Mouse (Mus musculus): Measurements from ENCODE around the gene Pbld2. TPM values are rescaled to one million over a fixed set of nuclear protein-coding genes. Genes with fewer than 3 reads are reported as not detected.

Pbld2 gene
- polyA plus RNA-seq, 1 experiment, result 0.11 TPM

GRCm38 (mm10) chr10:62987341-62987740 lies 36.8 kb upstream of the Pbld2 start:
- no peaks in the 10 kb centered on the region for H3K27me3 ChIP-seq (ENCODE audit: control insufficient read depth, insufficient read depth, insufficient read length)
- H3K79me2 ChIP-seq (ENCODE audit: control insufficient read depth, insufficient read depth), result peaks cover 1% of the 10 kb centered on the region
- H3K36me3 ChIP-seq (ENCODE audit: control insufficient read depth, insufficient read depth), result peaks cover 44% of the 10 kb centered on the region
- no peak overlapping the region for H3K4me3 ChIP-seq (ENCODE audit: insufficient read depth, poor library complexity, severe bottlenecking)
- H3ac ChIP-seq (ENCODE audit: control insufficient read depth, insufficient read length, low read depth), result no peak overlapping the region
- H3K79me3 ChIP-seq (ENCODE audit: low read depth), result peaks cover 2% of the 10 kb centered on the region
- TF ChIP-seq USF1 (IDR thresholded peaks at IDR 0.05; ENCODE audit: low read depth) (no peak), MYOD1 (IDR thresholded peaks at IDR 0.05; ENCODE audit: control insufficient read depth, insufficient read length, low read depth) (no peak), MYOG (IDR thresholded peaks at IDR 0.05; ENCODE audit: control insufficient read depth, extremely low read depth, insufficient read length) (no peak), FOSL1 (IDR thresholded peaks at IDR 0.05; ENCODE audit: insufficient read depth, low read length, poor library complexity, severe bottlenecking) (no peak), CTCF (IDR thresholded peaks at IDR 0.05; ENCODE audit: control insufficient read depth, insufficient read depth, insufficient read length) (no peak), MAX (IDR thresholded peaks at IDR 0.05) (no peak), CEBPB (IDR thresholded peaks at IDR 0.05; ENCODE audit: low read depth) (no peak)

- H3K27me3 ChIP-seq (ENCODE audit: control insufficient read depth, insufficient read depth, insufficient read length), result no peaks in the 10 kb centered on the region
- H3K36me3 ChIP-seq (ENCODE audit: control insufficient read depth, insufficient read depth), result peaks cover 53% of the 10 kb centered on the region
- no peaks in the 10 kb centered on the region for H3K79me3 ChIP-seq (ENCODE audit: low read depth)
- H3K4me3 ChIP-seq (ENCODE audit: insufficient read depth, poor library complexity, severe bottlenecking), result no peak overlapping the region
- no peaks in the 10 kb centered on the region for H3K79me2 ChIP-seq (ENCODE audit: control insufficient read depth, insufficient read depth)
- H3ac ChIP-seq (ENCODE audit: control insufficient read depth, insufficient read length, low read depth), result no peak overlapping the region
- TF ChIP-seq MYOD1 (IDR thresholded peaks at IDR 0.05; ENCODE audit: control insufficient read depth, insufficient read length, low read depth), result no peak
- no peak for TF ChIP-seq CTCF (IDR thresholded peaks at IDR 0.05; ENCODE audit: control insufficient read depth, insufficient read depth, insufficient read length)
- TF ChIP-seq MAX (IDR thresholded peaks at IDR 0.05), result no peak
- TF ChIP-seq CEBPB (IDR thresholded peaks at IDR 0.05; ENCODE audit: low read depth), result no peak
- TF ChIP-seq FOSL1 (IDR thresholded peaks at IDR 0.05; ENCODE audit: insufficient read depth, low read length, poor library complexity, severe bottlenecking), result no peak
- no peak for TF ChIP-seq MYOG (IDR thresholded peaks at IDR 0.05; ENCODE audit: control insufficient read depth, extremely low read depth, insufficient read length)
- TF ChIP-seq USF1 (IDR thresholded peaks at IDR 0.05; ENCODE audit: low read depth), result no peak
Measured at GRCm38 (mm10) chr10:62990636-62991035, 33.5 kb upstream of the Pbld2 start.

- Histone ChIP-seq H3K79me3 (ENCODE audit: low read depth) (no peaks in the 10 kb centered on the region), H3ac (ENCODE audit: control insufficient read depth, insufficient read length, low read depth) (no peak overlapping the region), H3K36me3 (ENCODE audit: control insufficient read depth, insufficient read depth) (peaks cover 65% of the 10 kb centered on the region), H3K79me2 (ENCODE audit: control insufficient read depth, insufficient read depth) (no peaks in the 10 kb centered on the region), H3K27me3 (ENCODE audit: control insufficient read depth, insufficient read depth, insufficient read length) (no peaks in the 10 kb centered on the region), H3K4me3 (ENCODE audit: insufficient read depth, poor library complexity, severe bottlenecking) (no peak overlapping the region)
- no peak for TF ChIP-seq CEBPB (IDR thresholded peaks at IDR 0.05; ENCODE audit: low read depth)
- no peak for TF ChIP-seq USF1 (IDR thresholded peaks at IDR 0.05; ENCODE audit: low read depth)
Measured at GRCm38 (mm10) chr10:62993991-62994390, 30.1 kb upstream of the Pbld2 start.

GRCm38 (mm10) chr10:63000584-63000983 lies 23.5 kb upstream of the Pbld2 start:
- no peaks in the 10 kb centered on the region for H3K27me3 ChIP-seq (ENCODE audit: control insufficient read depth, insufficient read depth, insufficient read length)
- no peak overlapping the region for H3K4me3 ChIP-seq (ENCODE audit: insufficient read depth, poor library complexity, severe bottlenecking)
- H3K79me2 ChIP-seq (ENCODE audit: control insufficient read depth, insufficient read depth), result no peaks in the 10 kb centered on the region
- no peak for TF ChIP-seq FOSL1 (IDR thresholded peaks at IDR 0.05; ENCODE audit: insufficient read depth, low read length, poor library complexity, severe bottlenecking)
- no peak for TF ChIP-seq USF1 (IDR thresholded peaks at IDR 0.05; ENCODE audit: low read depth)
- TF ChIP-seq CTCF (IDR thresholded peaks at IDR 0.05; ENCODE audit: control insufficient read depth, insufficient read depth, insufficient read length), result no peak
- TF ChIP-seq CEBPB (IDR thresholded peaks at IDR 0.05; ENCODE audit: low read depth), result no peak
- no peak for TF ChIP-seq MYOD1 (IDR thresholded peaks at IDR 0.05; ENCODE audit: control insufficient read depth, insufficient read length, low read depth)
- no peak for TF ChIP-seq MYOG (IDR thresholded peaks at IDR 0.05; ENCODE audit: control insufficient read depth, extremely low read depth, insufficient read length)
- no peak for TF ChIP-seq MAX (IDR thresholded peaks at IDR 0.05)
- no peak overlapping the region for H3ac ChIP-seq (ENCODE audit: control insufficient read depth, insufficient read length, low read depth)
- no peaks in the 10 kb centered on the region for H3K79me3 ChIP-seq (ENCODE audit: low read depth)
- H3K36me3 ChIP-seq (ENCODE audit: control insufficient read depth, insufficient read depth), result peaks cover 79% of the 10 kb centered on the region

- Histone ChIP-seq H3K36me3 (ENCODE audit: control insufficient read depth, insufficient read depth) (peaks cover 89% of the 10 kb centered on the region), H3K27me3 (ENCODE audit: control insufficient read depth, insufficient read depth, insufficient read length) (no peaks in the 10 kb centered on the region), H3K79me2 (ENCODE audit: control insufficient read depth, insufficient read depth) (no peaks in the 10 kb centered on the region), H3K79me3 (ENCODE audit: low read depth) (no peaks in the 10 kb centered on the region), H3K4me3 (ENCODE audit: insufficient read depth, poor library complexity, severe bottlenecking) (no peak overlapping the region), H3ac (ENCODE audit: control insufficient read depth, insufficient read length, low read depth) (no peak overlapping the region)
- TF ChIP-seq USF1 (IDR thresholded peaks at IDR 0.05; ENCODE audit: low read depth) (no peak), MYOG (IDR thresholded peaks at IDR 0.05; ENCODE audit: control insufficient read depth, extremely low read depth, insufficient read length) (no peak), FOSL1 (IDR thresholded peaks at IDR 0.05; ENCODE audit: insufficient read depth, low read length, poor library complexity, severe bottlenecking) (no peak), MAX (IDR thresholded peaks at IDR 0.05) (no peak), CEBPB (IDR thresholded peaks at IDR 0.05; ENCODE audit: low read depth) (no peak), CTCF (IDR thresholded peaks at IDR 0.05; ENCODE audit: control insufficient read depth, insufficient read depth, insufficient read length) (no peak), MYOD1 (IDR thresholded peaks at IDR 0.05; ENCODE audit: control insufficient read depth, insufficient read length, low read depth) (no peak)
Measured at GRCm38 (mm10) chr10:63003252-63003651, 20.9 kb upstream of the Pbld2 start.

- Histone ChIP-seq H3K4me3 (ENCODE audit: insufficient read depth, poor library complexity, severe bottlenecking) (no peak overlapping the region), H3K36me3 (ENCODE audit: control insufficient read depth, insufficient read depth) (peaks cover 91% of the 10 kb centered on the region), H3K79me2 (ENCODE audit: control insufficient read depth, insufficient read depth) (no peaks in the 10 kb centered on the region), H3ac (ENCODE audit: control insufficient read depth, insufficient read length, low read depth) (no peak overlapping the region), H3K79me3 (ENCODE audit: low read depth) (no peaks in the 10 kb centered on the region), H3K27me3 (ENCODE audit: control insufficient read depth, insufficient read depth, insufficient read length) (no peaks in the 10 kb centered on the region)
- TF ChIP-seq CEBPB (IDR thresholded peaks at IDR 0.05; ENCODE audit: low read depth), result no peak
- no peak for TF ChIP-seq FOSL1 (IDR thresholded peaks at IDR 0.05; ENCODE audit: insufficient read depth, low read length, poor library complexity, severe bottlenecking)
Measured at GRCm38 (mm10) chr10:63004556-63004955, 19.6 kb upstream of the Pbld2 start.
